Mouse (Mus musculus) forebrain, embryonic 14.5 days (tissue): ENCODE results near the gene Sept9. TPM values are rescaled to one million over a fixed set of nuclear protein-coding genes. Genes with fewer than 3 reads are reported as not detected.
A peak's percentile ranks its signal among the peaks of the same experiment; 100 is the strongest.

Experiments used
- ATAC-seq: fragments of 200-750 bp; cut with Nextera tagmentation; 2 replicates; pipeline ENCODE4 v1.8.0; 2017; ENCODE audit warnings: mild to moderate bottlenecking, moderate library complexity
- DNase-seq: peaks from one replicate; pipeline ENCODE4 v3.0.0-alpha.2; 2015; ENCODE audit warnings: low spot score
- H3K27ac ChIP-seq: fragments of 300-500 bp; sonication (generic); 2 replicates; pipeline ENCODE4 v1.5.1; 2014; ENCODE audit warnings: low read depth, mild to moderate bottlenecking, control low read depth, low read length, moderate library complexity
- H3K27me3 ChIP-seq: fragments of 300-500 bp; sonication (generic); replicated peaks from 2 replicates; pipeline ENCODE4 v1.6.1; 2014; ENCODE audit warnings: low read length, control low read depth, mixed read lengths; ENCODE audit not compliant: control insufficient read depth, insufficient read depth
- H3K36me3 ChIP-seq: fragments of 300-500 bp; sonication (generic); 2 replicates; pipeline ENCODE4 v1.6.1; 2014; ENCODE audit warnings: low read length, control low read depth; ENCODE audit not compliant: control insufficient read depth, insufficient read depth
- H3K4me1 ChIP-seq: fragments of 300-500 bp; sonication (generic); 2 replicates; pipeline ENCODE4 v1.6.1; 2014; ENCODE audit warnings: antibody characterized with exemption, low read length, control low read depth; ENCODE audit not compliant: control insufficient read depth, insufficient read depth
- H3K4me2 ChIP-seq: fragments of 300-500 bp; sonication (generic); 2 replicates; pipeline ENCODE4 v1.6.1; 2014; ENCODE audit warnings: mild to moderate bottlenecking, control low read depth, low read length
- H3K4me3 ChIP-seq: fragments of 300-500 bp; sonication (generic); 2 replicates; pipeline ENCODE4 v1.5.1; 2014; ENCODE audit warnings: low read depth, low read length, control low read depth
- H3K9ac ChIP-seq: fragments of 300-500 bp; sonication (generic); 2 replicates; pipeline ENCODE4 v1.6.1; 2014; ENCODE audit warnings: mild to moderate bottlenecking, low read length, control low read depth, moderate library complexity
- H3K9me3 ChIP-seq: fragments of 300-500 bp; sonication (generic); replicated peaks from 2 replicates; pipeline ENCODE4 v1.6.1; 2016; ENCODE audit warnings: low read length, control low read depth, mixed read lengths; ENCODE audit not compliant: control insufficient read depth
- WGBS: fragments of 180-500 bp; shearing (Covaris S2); extraction: QIAGEN DNeasy Blood & Tissue Kit; methylation state at CpG from one replicate; pipeline ENCODE4 v1.1.7; 2014; 5-methylcytosine and 5-hydroxymethylcytosine counted together
- polyA plus RNA-seq: library from polyadenylated mRNA; unstranded; fragments of >200 nt; fragmentation: Nextera tagmentation; extraction: Ambion mirVana; gene quantifications from 2 replicates; pipeline ENCODE4 v1.2.1, GENCODE M21; 2014

Gene Sept9
- polyA plus RNA-seq, 1 experiment from 2014 or later = 113 TPM

- Histone ChIP-seq H3K9me3 (no peaks in the 10 kb centered on the region), H3K36me3 (no peaks in the 10 kb centered on the region), H3K4me2 (no peak overlapping the region), H3K27me3 (no peaks in the 10 kb centered on the region), H3K9ac (no peak overlapping the region), H3K4me1 (peaks cover 35% of the 10 kb centered on the region), H3K4me3 (no peak overlapping the region), H3K27ac (no peak overlapping the region; the same call in 1 of the 2 replicates)
- WGBS = 84% methylated on average over 5 of the region's 5 CpGs
- no peak for DNase-seq
- ATAC-seq = no peak
These were observed 128.2 kb downstream of the Sept9 start for GRCm38 (mm10) chr11:117327633-117328032.

GRCm38 (mm10) chr11:117330076-117330950 lies 130.9 kb downstream of the Sept9 start:
- peak; percentile 42 for DNase-seq
- peak overlapping the region; percentile 87; the same call in 1 of the 2 replicates for H3K4me2 ChIP-seq
- ATAC-seq = no peak
- H3K4me1 ChIP-seq = peaks cover 51% of the 10 kb centered on the region
- no peaks in the 10 kb centered on the region for H3K27me3 ChIP-seq
- no peak overlapping the region for H3K4me3 ChIP-seq
- no peak overlapping the region for H3K9ac ChIP-seq
- no peaks in the 10 kb centered on the region for H3K9me3 ChIP-seq
- 61% methylated on average over 12 of the region's 12 CpGs for WGBS
- no peaks in the 10 kb centered on the region for H3K36me3 ChIP-seq
- H3K27ac ChIP-seq = peak overlapping the region; percentile 99; the same call in 1 of the 2 replicates

- peak overlapping the region; percentile 99 for H3K27ac ChIP-seq
- H3K36me3 ChIP-seq = no peaks in the 10 kb centered on the region
- no peaks in the 10 kb centered on the region for H3K27me3 ChIP-seq
- H3K4me1 ChIP-seq = peaks cover 51% of the 10 kb centered on the region
- H3K4me2 ChIP-seq = peak overlapping the region; percentile 87; the same call in 1 of the 2 replicates
- no peak for DNase-seq
- no peak overlapping the region for H3K4me3 ChIP-seq
- H3K9me3 ChIP-seq = no peaks in the 10 kb centered on the region
- no peak for ATAC-seq
- 21% methylated on average over 7 of the region's 7 CpGs for WGBS
- peak overlapping the region; percentile 91; the same call in 1 of the 2 replicates for H3K9ac ChIP-seq
These were observed 131.4 kb downstream of the Sept9 start for GRCm38 (mm10) chr11:117330951-117331254.

- peak overlapping the region; percentile 91 for H3K9ac ChIP-seq
- ATAC-seq = peak; percentile 45
- H3K9me3 ChIP-seq = no peaks in the 10 kb centered on the region
- H3K36me3 ChIP-seq = 0 out of 2 replicates have a peak, but pooled peaks cover 3% of the 10 kb centered on the region
- DNase-seq = peak; percentile 74
- peak overlapping the region; percentile 62 for H3K4me3 ChIP-seq
- peaks cover 49% of the 10 kb centered on the region for H3K4me1 ChIP-seq
- peak overlapping the region; percentile 99 for H3K27ac ChIP-seq
- H3K27me3 ChIP-seq = no peaks in the 10 kb centered on the region
- peak overlapping the region; percentile 87 for H3K4me2 ChIP-seq
- 2% methylated on average over 17 of the region's 17 CpGs for WGBS
These were observed 132.1 kb downstream of the Sept9 start for GRCm38 (mm10) chr11:117331361-117332241.

GRCm38 (mm10) chr11:117332242-117333149 lies 133.0 kb downstream of the Sept9 start:
- Histone ChIP-seq H3K27ac (peak overlapping the region; percentile 99), H3K4me2 (peak overlapping the region; percentile 87), H3K36me3 (0 out of 2 replicates have a peak, but pooled peaks cover 3% of the 10 kb centered on the region), H3K9ac (peak overlapping the region; percentile 91), H3K27me3 (no peaks in the 10 kb centered on the region), H3K4me3 (peak overlapping the region; percentile 62), H3K9me3 (no peaks in the 10 kb centered on the region), H3K4me1 (peaks cover 41% of the 10 kb centered on the region)
- ATAC-seq (peak; percentile 88), DNase-seq (peak; percentile 90)
- under 1% methylated on average over 37 of the region's 37 CpGs for WGBS

- Histone ChIP-seq H3K27ac (peak overlapping the region; percentile 99), H3K9ac (peak overlapping the region; percentile 91), H3K4me2 (peak overlapping the region; percentile 87), H3K36me3 (0 out of 2 replicates have a peak, but pooled peaks cover 3% of the 10 kb centered on the region), H3K4me3 (peak overlapping the region; percentile 62), H3K27me3 (no peaks in the 10 kb centered on the region), H3K9me3 (no peaks in the 10 kb centered on the region), H3K4me1 (peaks cover 45% of the 10 kb centered on the region)
- DNase-seq = no peak
- 12% methylated on average over 13 of the region's 13 CpGs for WGBS
- ATAC-seq = no peak
These were observed 133.8 kb downstream of the Sept9 start for GRCm38 (mm10) chr11:117333150-117333715.

- H3K4me1 ChIP-seq = peaks cover 51% of the 10 kb centered on the region
- peak overlapping the region; percentile 99; the same call in 1 of the 2 replicates for H3K27ac ChIP-seq
- H3K27me3 ChIP-seq = no peaks in the 10 kb centered on the region
- peak overlapping the region; percentile 87 for H3K4me2 ChIP-seq
- 0 out of 2 replicates have a peak, but pooled peaks cover 3% of the 10 kb centered on the region for H3K36me3 ChIP-seq
- ATAC-seq = no peak
- WGBS = 54% methylated on average over 6 of the region's 6 CpGs
- H3K9ac ChIP-seq = peak overlapping the region; percentile 91; the same call in 1 of the 2 replicates
- no peaks in the 10 kb centered on the region for H3K9me3 ChIP-seq
- H3K4me3 ChIP-seq = peak overlapping the region; percentile 62; the same call in 1 of the 2 replicates
- DNase-seq = no peak
These were observed 134.6 kb downstream of the Sept9 start for GRCm38 (mm10) chr11:117334101-117334500.
